Comparison of ENCODE assay signal across 9 mouse cellular contexts in genomic region chr6:91147152-91147770, GRCm38 (mm10). TPM values are rescaled to one million over a fixed set of nuclear protein-coding genes. Genes with fewer than 3 reads are reported as not detected.
DNase-seq lines count a peak whose midpoint lies in the region; ATAC-seq lines count a peak whose summit lies in the region.
"Had no signal": no experiment of that assay in that cellular context is flagged by ENCODE, and none has a peak within 500 bp of the region (broad histone marks: within the 10 kb centered on the region; RNA-seq: fewer than 3 reads in every experiment).

No protein-coding gene starts in this region.

- H3K4me2 ChIP-seq in neural tube, embryonic 11.5 days (ENCODE audit: low read depth): no peak overlapping the region
- H3K4me2 ChIP-seq in embryonic facial prominence, embryonic 13.5 days: no peak overlapping the region
- no peak overlapping the region for H3K4me2 ChIP-seq in hindbrain, embryonic 16.5 days (ENCODE audit: low read length)

- no peaks in the 10 kb centered on the region for H3K9me3 ChIP-seq in neural tube, embryonic 11.5 days (ENCODE audit: control insufficient read depth, low read length)
- no peaks in the 10 kb centered on the region for H3K9me3 ChIP-seq in embryonic facial prominence, embryonic 13.5 days
- H3K9me3 ChIP-seq in hindbrain, embryonic 16.5 days (ENCODE audit: control insufficient read depth, low read length): no peaks in the 10 kb centered on the region

- no peaks in the 10 kb centered on the region for H3K27me3 ChIP-seq in neural tube, embryonic 11.5 days (ENCODE audit: control insufficient read depth, insufficient read depth, low read length)
- no peaks in the 10 kb centered on the region for H3K27me3 ChIP-seq in embryonic facial prominence, embryonic 13.5 days
- H3K27me3 ChIP-seq in hindbrain, embryonic 16.5 days (replicated peaks; ENCODE audit: control insufficient read depth, insufficient read depth, low read length): no peaks in the 10 kb centered on the region

- H3K27ac ChIP-seq in neural tube, embryonic 11.5 days (ENCODE audit: low read depth, low read length): peak overlapping the region; percentile 54
- peak overlapping the region; percentile 44; the same call in 1 of the 2 replicates for H3K27ac ChIP-seq in embryonic facial prominence, embryonic 13.5 days
- peak overlapping the region; percentile 85 for H3K27ac ChIP-seq in hindbrain, embryonic 16.5 days (ENCODE audit: low read depth, low read length)

- no peaks in the 10 kb centered on the region for H3K4me1 ChIP-seq in neural tube, embryonic 11.5 days (ENCODE audit: control insufficient read depth, insufficient read depth, low read length)
- peaks cover 13% of the 10 kb centered on the region for H3K4me1 ChIP-seq in embryonic facial prominence, embryonic 13.5 days
- peaks cover 17% of the 10 kb centered on the region for H3K4me1 ChIP-seq in hindbrain, embryonic 16.5 days (ENCODE audit: control insufficient read depth, insufficient read depth, low read depth, low read length)

- 92% methylated on average over 2 of the region's 2 CpGs for WGBS in neural tube, embryonic 11.5 days
- 73% methylated on average over 2 of the region's 2 CpGs for WGBS in embryonic facial prominence, embryonic 13.5 days
- 58% methylated on average over 2 of the region's 2 CpGs for WGBS in hindbrain, embryonic 16.5 days

- ATAC-seq in neural tube, embryonic 11.5 days (ENCODE audit: insufficient read depth, low FRiP score, low TSS enrichment): peak; percentile 81
- ATAC-seq in embryonic facial prominence, embryonic 13.5 days (ENCODE audit: insufficient number of reproducible peaks, insufficient read depth, low FRiP score, low TSS enrichment, low read depth): 0 out of 2 replicates have a peak, but pooled peaks have one; percentile 49
- ATAC-seq in hindbrain, embryonic 16.5 days: peak; percentile 80

- no peaks in the 10 kb centered on the region for H3K36me3 ChIP-seq in neural tube, embryonic 11.5 days (ENCODE audit: control insufficient read depth, insufficient read depth, low read length)
- no peaks in the 10 kb centered on the region for H3K36me3 ChIP-seq in embryonic facial prominence, embryonic 13.5 days
- no peaks in the 10 kb centered on the region for H3K36me3 ChIP-seq in hindbrain, embryonic 16.5 days (ENCODE audit: control insufficient read depth, insufficient read depth, low read length)

- peak; percentile 45 for DNase-seq in neural tube, embryonic 11.5 days (ENCODE audit: low spot score)
- DNase-seq in neural tube, embryonic 10.5 days (ENCODE audit: extremely low spot score, low spot score): no peak
- DNase-seq in yolk sac, embryonic 10.5 days (ENCODE audit: low spot score): no peak
- DNase-seq in right cerebral cortex, postnatal 25 days: no peak
- DNase-seq in gastrocnemius, adult 18-20 months (ENCODE audit: low spot score): no peak
- no peak for DNase-seq in kidney, adult 18-20 months
- DNase-seq: lung, postnatal 14 days had no signal

- no peak overlapping the region for H3K9ac ChIP-seq in neural tube, embryonic 11.5 days (ENCODE audit: low read length)
- no peak overlapping the region for H3K9ac ChIP-seq in embryonic facial prominence, embryonic 13.5 days
- H3K9ac ChIP-seq in hindbrain, embryonic 16.5 days (ENCODE audit: low read depth, low read length): peak overlapping the region; percentile 4; the same call in 1 of the 2 replicates

- H3K4me3 ChIP-seq in neural tube, embryonic 11.5 days (ENCODE audit: low read depth, low read length): no peak overlapping the region
- H3K4me3 ChIP-seq in embryonic facial prominence, embryonic 13.5 days: no peak overlapping the region
- H3K4me3 ChIP-seq in hindbrain, embryonic 16.5 days (ENCODE audit: low read length): no peak overlapping the region

RNA-seq across cellular contexts. Expression of gene Hdac11, which starts 9.2 kb away (rescaled TPM):
- 13.4 and 15.0 TPM in 2 replicates for polyA plus RNA-seq in neural tube, embryonic 11.5 days (2014; fragmentation: Nextera tagmentation; extraction: Ambion mirVana)
- 12.8 and 15.6 TPM in 2 replicates for polyA plus RNA-seq in embryonic facial prominence, embryonic 13.5 days (2015; fragmentation: Nextera tagmentation; extraction: Ambion mirVana)
- 50.1 and 53.5 TPM in 2 replicates for polyA plus RNA-seq in hindbrain, embryonic 16.5 days (2015; fragmentation: Nextera tagmentation; extraction: Ambion mirVana)
- total RNA-seq in gastrocnemius, adult 18-20 months (2021): 1 to 10 TPM; 6.7 to 7.2 TPM

RNA-seq across cellular contexts. Expression of gene Nup210, which starts 30.6 kb away (rescaled TPM):
- polyA plus RNA-seq in neural tube, embryonic 11.5 days (2014; fragmentation: Nextera tagmentation; extraction: Ambion mirVana): 16.4 and 18.3 TPM in 2 replicates
- 5.9 and 6.9 TPM in 2 replicates for polyA plus RNA-seq in embryonic facial prominence, embryonic 13.5 days (2015; fragmentation: Nextera tagmentation; extraction: Ambion mirVana)
- 15.0 and 21.2 TPM in 2 replicates for polyA plus RNA-seq in hindbrain, embryonic 16.5 days (2015; fragmentation: Nextera tagmentation; extraction: Ambion mirVana)
- 10 to 100 TPM; 18.4 to 22.1 TPM for total RNA-seq in gastrocnemius, adult 18-20 months (2021)
